Mouse (Mus musculus): Measurements from ENCODE around the gene Lrrc8d.

- TF ChIP-seq CTCF (IDR thresholded peaks at IDR 0.05; ENCODE audit: low read depth) (no peak), EP300 (IDR thresholded peaks at IDR 0.05; ENCODE audit: low read depth) (no peak)
Measured at GRCm38 (mm10) chr5:105817248-105817976, 117.6 kb downstream of the Lrrc8d start.

Data from heart, postnatal 0 days (tissue).